Mouse (Mus musculus) hematopoietic stem cell, adult 5-6 weeks (primary cell): Measurements from ENCODE around the gene Zfp423. TPM values are rescaled to one million over a fixed set of nuclear protein-coding genes. Genes with fewer than 3 reads are reported as not detected.

Experiments
- ATAC-seq, 2 experiments: fragments of 125-278 bp in 1 of 2; replicated peaks in 1 of 2; 2 replicates each; pipeline ENCODE4 v1.8.0; 2016 to 2017; ENCODE audit warnings: inconsistent platforms in 2 of 2, mild to moderate bottlenecking in 2 of 2, moderate number of reproducible peaks in 2 of 2, low read depth in 1 of 2, moderate TSS enrichment in 1 of 2; ENCODE audit not compliant: low FRiP score in 2 of 2, poor library complexity in 2 of 2, severe bottlenecking in 2 of 2, insufficient read depth in 1 of 2, low TSS enrichment in 1 of 2
- total RNA-seq: library from RNA; stranded (forward); fragments of 172-1452, 232-1000 nt; gene quantifications from 2 replicates; pipeline ENCODE4 v1.2.3, GENCODE M21; 2017

The Zfp423 gene
- total RNA-seq, 1 experiment from 2014 or later: not detected

- ATAC-seq: no peak
Observed at GRCm38 (mm10) chr8:87922936-87923335, 36.5 kb downstream of the Zfp423 start.

GRCm38 (mm10) chr8:87922446-87922845 is 36.9 kb downstream of the Zfp423 start:
- ATAC-seq: no peak

GRCm38 (mm10) chr8:87918004-87918403 is 41.4 kb downstream of the Zfp423 start:
- no peak for ATAC-seq

- no peak for ATAC-seq
Observed at GRCm38 (mm10) chr8:87915763-87916162, 43.6 kb downstream of the Zfp423 start.

GRCm38 (mm10) chr8:87914247-87914967 is 45.0 kb downstream of the Zfp423 start:
- no peak for ATAC-seq

- ATAC-seq: no peak
Observed at GRCm38 (mm10) chr8:87908940-87909339, 50.5 kb downstream of the Zfp423 start.

- ATAC-seq: no peak
Observed at GRCm38 (mm10) chr8:87905404-87905803, 54.0 kb downstream of the Zfp423 start.

- ATAC-seq: no peak
Observed at GRCm38 (mm10) chr8:87904108-87904507, 55.3 kb downstream of the Zfp423 start.

- ATAC-seq: no peak
Observed at GRCm38 (mm10) chr8:87895203-87896041, 64.0 kb downstream of the Zfp423 start.

- ATAC-seq: no peak
Observed at GRCm38 (mm10) chr8:87894287-87894686, 65.1 kb downstream of the Zfp423 start.

- no peak for ATAC-seq
Observed at GRCm38 (mm10) chr8:87893547-87893946, 65.8 kb downstream of the Zfp423 start.

GRCm38 (mm10) chr8:87892891-87893290 is 66.5 kb downstream of the Zfp423 start:
- no peak for ATAC-seq

GRCm38 (mm10) chr8:87891884-87892283 is 67.5 kb downstream of the Zfp423 start:
- ATAC-seq: no peak

- ATAC-seq: no peak
Observed at GRCm38 (mm10) chr8:87887956-87888355, 71.4 kb downstream of the Zfp423 start.

- ATAC-seq: no peak
Observed at GRCm38 (mm10) chr8:87881088-87881487, 78.3 kb downstream of the Zfp423 start.

GRCm38 (mm10) chr8:87875852-87876251 is 83.5 kb downstream of the Zfp423 start:
- ATAC-seq: no peak

GRCm38 (mm10) chr8:87875452-87875851 is 83.9 kb downstream of the Zfp423 start:
- no peak for ATAC-seq

- no peak for ATAC-seq
Observed at GRCm38 (mm10) chr8:87872987-87873550, 86.3 kb downstream of the Zfp423 start.
